Mouse (Mus musculus) left cerebral cortex, postnatal 36 days (tissue): ENCODE data around the gene Nkx2-1. TPM values are rescaled to one million over a fixed set of nuclear protein-coding genes. Genes with fewer than 3 reads are reported as not detected.
"Not testable (repeated sequence)": the region's sequence is repeated elsewhere in the genome, so short reads cannot be mapped to it uniquely, and the experiment has no call there.

ENCODE experiments used
- DNase-seq, 2 experiments: peaks; one replicate each; pipeline ENCODE4 v3.0.0; 2021 to 2022; ENCODE audit warnings: low spot score in 2 of 2, mixed read lengths in 1 of 2
- intact Hi-C: fragments of 180-260 bp; cut with DNase I; formaldehyde crosslinking; loops from one replicate; pipeline ENCODE4 v1.15.1; 2025
- total RNA-seq, 2 experiments: library from RNA; stranded (reverse); gene quantifications; 2 replicates each; pipeline ENCODE4 v1.2.3; 2021

Nkx2-1 gene
- total RNA-seq, 2 experiments from 2014 or later = 0.23 to 0.44 TPM

DNA sequence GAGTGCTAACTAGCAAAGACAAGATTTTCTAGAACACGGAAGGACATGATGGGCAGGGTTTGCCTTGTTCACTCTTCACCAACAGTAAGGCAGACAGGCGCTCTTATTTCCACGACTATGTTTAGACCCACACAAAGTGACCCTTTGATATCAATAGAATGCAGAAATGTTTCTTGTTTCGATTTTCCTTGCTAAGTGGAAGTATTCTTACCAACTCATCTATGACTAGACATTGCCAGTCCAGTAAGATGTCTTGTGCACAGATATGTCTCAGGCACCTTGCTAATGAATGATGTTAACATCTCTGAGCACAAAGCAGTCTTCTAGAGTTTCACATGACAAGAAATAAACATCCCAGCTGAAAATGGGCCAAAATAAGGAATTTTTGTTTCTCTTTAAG, 9.6 kb downstream of the Nkx2-1 start:
- no peak for DNase-seq
- intact Hi-C loops = loop anchor here (5.0 kb wide), 1 partner anchor 165 kb away; the partner anchor contains the start of gene Pax9

DNA sequence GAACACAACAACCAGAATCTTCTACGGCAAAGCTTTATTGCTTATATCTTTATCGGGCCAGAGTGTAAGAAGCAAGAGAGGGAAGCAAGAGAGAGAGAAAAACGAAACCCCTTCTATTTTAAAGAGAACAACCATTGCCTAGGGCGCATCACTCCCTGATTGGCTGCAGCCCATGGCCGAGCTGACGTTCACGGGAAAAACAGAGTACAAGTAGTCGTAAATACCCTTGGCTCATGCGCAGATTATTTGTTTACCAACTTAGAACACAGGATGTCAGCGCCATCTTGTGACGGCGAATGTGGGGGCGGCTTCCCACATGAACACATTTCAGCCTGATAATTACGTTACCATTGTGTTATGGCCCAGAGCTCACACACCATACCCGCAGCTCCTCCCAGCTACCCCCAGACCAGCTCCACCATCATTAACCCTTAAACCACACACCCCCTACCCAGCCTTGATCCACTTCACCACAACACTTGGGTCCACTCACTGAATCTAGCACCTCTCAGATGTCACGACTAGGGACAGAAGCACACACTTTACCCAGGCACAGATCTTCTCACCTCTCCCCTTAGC, 11.4 kb downstream of the Nkx2-1 start:
- not testable (repeated sequence) for DNase-seq
- intact Hi-C loops = loop anchor here (5.0 kb wide), 1 partner anchor 167 kb away; the partner anchor contains the start of gene Pax9

- intact Hi-C loops = no loop called here
- no peak for DNase-seq
Measured at GRCm38 (mm10) chr12:56524201-56524600, 12.5 kb downstream of the Nkx2-1 start.

DNA sequence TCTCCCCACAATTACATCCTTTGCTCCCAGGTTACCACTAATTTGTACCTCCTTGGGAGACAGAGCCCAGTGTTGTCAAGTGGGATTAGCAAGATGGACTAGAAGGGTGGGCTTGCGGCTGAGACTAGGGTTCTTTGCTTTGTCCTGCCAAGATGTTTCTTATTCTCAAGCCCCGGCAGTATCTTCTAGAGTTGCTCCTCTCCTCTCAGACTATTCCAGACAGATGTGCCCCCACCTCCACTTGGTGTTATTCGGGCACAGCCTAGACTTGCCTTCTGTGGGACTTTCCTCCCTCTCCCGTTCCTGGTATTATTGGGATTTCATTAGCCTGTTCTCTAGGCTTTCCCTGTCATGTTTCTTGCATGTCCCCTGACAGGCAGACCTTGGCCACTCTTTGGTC, 14.5 kb downstream of the Nkx2-1 start:
- no peak for DNase-seq
- intact Hi-C loops = no loop called here

DNA sequence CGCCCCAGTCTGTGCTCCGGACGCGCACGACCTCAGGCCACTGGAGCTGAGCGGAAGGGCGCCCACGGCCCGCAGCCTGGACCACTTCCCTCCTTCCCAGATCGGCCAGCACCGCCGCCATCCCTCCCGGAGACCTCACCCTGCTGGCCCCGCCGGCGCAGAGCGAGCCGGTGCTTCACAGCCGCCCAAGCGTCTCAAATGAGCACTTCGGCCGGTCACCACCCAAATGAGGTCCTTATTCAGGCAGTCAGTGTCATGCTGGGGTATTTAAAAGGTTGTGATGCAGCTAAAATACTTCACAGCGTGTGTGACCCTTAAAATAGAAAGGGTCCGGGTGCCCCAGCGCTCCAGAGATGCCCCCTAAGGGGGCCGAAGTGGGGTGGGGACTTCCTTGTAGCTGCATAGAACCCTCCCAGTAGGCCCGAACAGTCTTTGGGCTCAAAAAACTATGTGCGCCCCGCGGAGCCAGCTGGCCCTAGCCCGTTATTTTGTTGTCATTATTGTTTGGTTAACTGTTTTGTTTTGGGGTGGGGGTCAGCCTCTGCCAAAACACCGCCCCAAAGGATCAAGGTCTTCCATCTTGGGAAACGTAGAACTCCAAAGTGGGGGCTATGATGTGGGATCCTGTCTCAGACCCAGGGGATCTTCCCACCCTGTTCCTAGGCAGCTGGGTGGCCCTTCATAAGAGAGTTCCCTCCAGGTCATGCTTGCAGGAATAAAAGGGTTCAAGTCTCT, 15.4 kb downstream of the Nkx2-1 start:
- intact Hi-C loops = no loop called here
- no peak for DNase-seq

- DNase-seq = no peak
- intact Hi-C loops = no loop called here
Measured at GRCm38 (mm10) chr12:56520396-56521105, 16.2 kb downstream of the Nkx2-1 start.

DNA sequence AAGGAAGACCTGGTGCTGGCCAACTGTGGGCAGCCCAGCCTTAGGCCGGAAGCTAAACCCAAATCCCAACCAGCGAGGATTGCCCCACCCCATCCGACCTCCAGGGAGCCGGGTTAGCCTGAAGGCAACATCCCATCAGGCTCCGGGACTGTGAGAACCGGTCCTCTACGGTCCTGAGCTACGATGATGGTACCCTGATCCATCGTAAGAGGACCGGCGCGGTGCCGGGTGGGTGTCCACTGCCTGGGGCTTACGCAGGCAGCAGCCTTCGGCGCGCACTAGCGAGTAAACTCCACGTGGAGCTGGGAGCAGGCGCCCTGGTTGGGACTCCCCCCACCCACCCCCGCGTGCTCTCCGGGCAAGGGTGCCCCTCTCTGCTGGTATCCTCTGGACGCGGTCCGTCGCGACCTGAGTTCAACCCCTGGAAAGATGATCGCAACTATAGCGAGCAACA, 16.9 kb downstream of the Nkx2-1 start:
- DNase-seq = no peak
- intact Hi-C loops = no loop called here

DNA sequence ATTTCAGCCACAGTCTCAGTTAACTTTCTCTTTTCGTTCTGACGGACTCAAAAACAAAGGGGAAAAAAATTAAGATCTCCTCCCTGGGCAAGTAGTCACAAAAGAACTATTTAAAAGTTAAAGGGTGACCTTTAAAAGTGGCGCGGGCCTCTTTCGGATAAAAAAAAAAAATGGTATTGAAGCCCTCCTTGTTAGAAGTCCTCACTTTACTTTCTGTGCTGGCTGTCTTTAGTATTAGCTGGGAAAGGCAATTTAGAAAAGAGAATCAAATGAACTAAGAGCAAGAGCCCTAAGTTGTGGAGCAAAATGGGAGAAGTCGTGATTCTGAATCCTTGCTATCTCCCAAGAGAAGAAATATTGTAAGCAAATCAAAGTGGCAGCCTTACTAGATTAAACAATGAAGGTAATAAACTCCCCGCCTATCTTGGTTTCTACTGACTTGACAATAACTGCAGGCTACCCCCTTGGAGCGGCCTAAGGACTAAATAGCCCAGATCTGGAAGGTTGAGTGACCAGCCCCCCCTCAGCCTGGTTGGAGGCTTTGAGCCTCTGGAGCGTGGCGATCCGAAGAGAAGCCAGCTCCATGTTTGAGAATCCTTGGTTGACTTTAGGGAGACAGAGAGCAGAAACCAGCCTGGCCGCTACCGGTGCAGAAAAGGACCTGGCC, 17.5 kb downstream of the Nkx2-1 start:
- no peak for DNase-seq
- intact Hi-C loops = no loop called here

DNA sequence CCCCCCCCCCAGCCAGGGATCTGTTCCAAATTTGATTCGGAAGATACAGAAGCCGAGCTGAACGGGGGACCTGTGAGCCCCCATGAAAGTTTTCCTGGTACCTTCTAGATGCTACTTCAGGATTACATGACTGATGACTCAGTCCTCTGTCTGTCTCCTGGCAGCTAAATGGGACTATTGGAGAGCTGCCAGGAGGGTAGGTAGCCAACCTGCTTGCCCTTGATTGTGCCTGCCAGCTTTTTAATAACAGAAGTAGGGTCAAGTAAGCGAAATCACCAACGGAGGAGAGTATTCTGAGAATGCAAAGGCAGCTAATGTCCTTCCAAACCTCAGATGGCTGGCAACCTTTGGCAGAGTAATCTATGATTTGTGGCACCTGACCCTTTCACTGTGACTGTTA, 18.5 kb downstream of the Nkx2-1 start:
- no peak for DNase-seq
- intact Hi-C loops = no loop called here

DNA sequence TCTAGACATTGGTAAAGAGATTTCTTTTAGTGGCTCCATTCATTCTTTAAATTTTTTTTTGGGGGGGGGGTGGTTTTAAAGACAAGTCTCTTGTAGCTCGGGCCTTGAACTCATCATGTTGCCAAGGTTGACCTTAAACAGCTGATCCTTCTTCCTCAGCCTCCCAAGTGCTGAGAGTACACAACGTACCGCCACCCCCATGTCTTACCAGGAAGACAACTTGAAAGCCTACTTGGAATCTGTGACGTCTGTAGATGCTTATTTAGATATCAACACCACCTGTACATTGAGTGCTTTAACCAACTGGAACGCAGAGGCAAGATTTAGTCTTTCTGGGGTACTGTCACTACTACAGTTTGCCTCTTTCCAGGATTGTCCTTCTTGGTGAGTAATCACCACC, 21.9 kb downstream of the Nkx2-1 start:
- intact Hi-C loops = no loop called here

GRCm38 (mm10) chr12:56508413-56508812, 28.3 kb downstream of the Nkx2-1 start:
- intact Hi-C loops = no loop called here

More for the DNA sequence above, 21.9 kb downstream of the Nkx2-1 start:
- DNase-seq = no peak

DNA sequence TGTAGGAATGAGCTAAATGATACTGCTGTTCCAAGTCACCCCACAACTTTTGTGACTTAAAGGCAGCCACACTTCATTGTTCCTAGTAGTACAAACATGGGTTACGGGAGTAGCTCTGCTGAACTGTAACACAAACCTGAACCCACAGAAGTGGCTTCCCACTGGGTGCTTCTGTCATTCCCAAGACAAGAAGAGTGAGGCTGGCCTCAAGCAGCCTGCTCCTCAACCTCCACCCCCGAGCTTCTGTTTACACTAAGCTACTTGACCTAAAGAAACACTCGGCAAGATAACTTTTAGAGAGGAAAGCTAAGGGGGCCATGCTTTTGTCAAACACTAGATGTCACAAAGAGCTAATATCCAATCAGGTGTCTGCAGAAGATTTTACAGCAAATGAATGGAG, 49.7 kb downstream of the Nkx2-1 start:
- DNase-seq = no peak
- intact Hi-C loops = no loop called here

More at GRCm38 (mm10) chr12:56508413-56508812, 28.3 kb downstream of the Nkx2-1 start:
- DNase-seq = no peak

- intact Hi-C loops = no loop called here
- no peak for DNase-seq
Measured at GRCm38 (mm10) chr12:56482606-56483005, 54.1 kb downstream of the Nkx2-1 start.

Other genes with a start within 250 kb of the Nkx2-1 start
- 10 to 100 TPM; 19.3 to 23.6 TPM for gene Mbip, start 191.0 kb downstream of the Nkx2-1 start, total RNA-seq
- not detected for gene Nkx2-9, start 76.4 kb upstream of the Nkx2-1 start, total RNA-seq
- gene Pax9, start 154.9 kb upstream of the Nkx2-1 start, total RNA-seq = not detected